Mouse (Mus musculus) thymus, adult 2 months (tissue): ENCODE results near the gene Nfatc3.

Experiments used
- CTCF ChIP-seq: fragments of 200-500 bp; IDR thresholded peaks from 2 replicates; pipeline ENCODE4 v1.5.1; 2012; ENCODE audit warnings: mild to moderate bottlenecking, control low read depth, low read length, moderate library complexity, borderline replicate concordance; ENCODE audit not compliant: control insufficient read depth, poor library complexity, insufficient read depth; ENCODE audit errors: extremely low read depth
- POLR2A ChIP-seq: fragments of 200-500 bp; IDR thresholded peaks from 2 replicates; pipeline ENCODE4 v1.6.1; 2012; ENCODE audit warnings: mild to moderate bottlenecking, low read length, control low read depth, moderate library complexity; ENCODE audit not compliant: control insufficient read depth, poor library complexity, insufficient read depth; ENCODE audit errors: extremely low read depth

GRCm38 (mm10) chr8:106038721-106039120, 19.9 kb upstream of the Nfatc3 start:
- TF ChIP-seq CTCF, result no peak
- no peak for TF ChIP-seq POLR2A
